Mouse (Mus musculus): ENCODE data around the gene Fuca1. TPM values are rescaled to one million over a fixed set of nuclear protein-coding genes. Genes with fewer than 3 reads are reported as not detected.
A peak's percentile ranks its signal among the peaks of the same experiment; 100 is the strongest.
"Not testable (repeated sequence)": the region's sequence is repeated elsewhere in the genome, so short reads cannot be mapped to it uniquely, and the experiment has no call there.

The Fuca1 gene
- polyA plus RNA-seq, 1 experiment from 2014 or later, result 54.7 TPM

- Histone ChIP-seq H3K27ac (replicated peaks) (no peak overlapping the region), H3K4me3 (no peak overlapping the region), H3K9ac (replicated peaks) (no peak overlapping the region), H3K9me3 (no peaks in the 10 kb centered on the region), H3K4me2 (replicated peaks) (no peak overlapping the region), H3K27me3 (no peaks in the 10 kb centered on the region), H3K36me3 (peaks cover 36% of the 10 kb centered on the region), H3K4me1 (no peaks in the 10 kb centered on the region)
- WGBS, result 92% methylated on average over 9 of the region's 9 CpGs
- ATAC-seq (ENCODE audit: low FRiP score, low read depth), result no peak
These were observed 9.3 kb downstream of the Fuca1 start for GRCm38 (mm10) chr4:135929828-135930227.

GRCm38 (mm10) chr4:135930239-135930638, 9.7 kb downstream of the Fuca1 start:
- Histone ChIP-seq H3K27ac (replicated peaks) (no peak overlapping the region), H3K9me3 (no peaks in the 10 kb centered on the region), H3K9ac (replicated peaks) (no peak overlapping the region), H3K4me3 (no peak overlapping the region), H3K4me2 (replicated peaks) (no peak overlapping the region), H3K36me3 (peaks cover 36% of the 10 kb centered on the region), H3K27me3 (no peaks in the 10 kb centered on the region), H3K4me1 (peaks cover 3% of the 10 kb centered on the region; the same call in 1 of the 2 replicates)
- 94% methylated on average over 8 of the region's 8 CpGs for WGBS
- ATAC-seq (ENCODE audit: low FRiP score, low read depth), result no peak

GRCm38 (mm10) chr4:135931832-135932231, 11.3 kb downstream of the Fuca1 start:
- H3K4me3 ChIP-seq, result no peak overlapping the region
- H3K27ac ChIP-seq (replicated peaks), result no peak overlapping the region
- H3K9me3 ChIP-seq, result no peaks in the 10 kb centered on the region
- peaks cover 4% of the 10 kb centered on the region; the same call in 1 of the 2 replicates for H3K4me1 ChIP-seq
- H3K9ac ChIP-seq (replicated peaks), result no peak overlapping the region
- no peaks in the 10 kb centered on the region for H3K27me3 ChIP-seq
- 68% methylated on average over 5 of the region's 5 CpGs for WGBS
- H3K36me3 ChIP-seq, result peaks cover 28% of the 10 kb centered on the region
- ATAC-seq (ENCODE audit: low FRiP score, low read depth), result no peak
- H3K4me2 ChIP-seq (replicated peaks), result no peak overlapping the region

- H3K27me3 ChIP-seq, result no peaks in the 10 kb centered on the region
- H3K27ac ChIP-seq (replicated peaks), result no peak overlapping the region
- H3K9me3 ChIP-seq, result no peaks in the 10 kb centered on the region
- peaks cover 43% of the 10 kb centered on the region for H3K36me3 ChIP-seq
- H3K4me3 ChIP-seq, result no peak overlapping the region
- ATAC-seq (ENCODE audit: low FRiP score, low read depth), result no peak
- WGBS, result 58% methylated on average over 12 of the region's 12 CpGs
- peaks cover 4% of the 10 kb centered on the region; the same call in 1 of the 2 replicates for H3K4me1 ChIP-seq
- no peak overlapping the region for H3K4me2 ChIP-seq (replicated peaks)
- no peak overlapping the region for H3K9ac ChIP-seq (replicated peaks)
These were observed 14.4 kb downstream of the Fuca1 start for GRCm38 (mm10) chr4:135934708-135935500.

GRCm38 (mm10) chr4:135935502-135935901, 15.0 kb downstream of the Fuca1 start:
- H3K27me3 ChIP-seq, result no peaks in the 10 kb centered on the region
- peaks cover 4% of the 10 kb centered on the region; the same call in 1 of the 2 replicates for H3K4me1 ChIP-seq
- no peaks in the 10 kb centered on the region for H3K9me3 ChIP-seq
- no peak overlapping the region for H3K4me2 ChIP-seq (replicated peaks)
- no peak for ATAC-seq (ENCODE audit: low FRiP score, low read depth)
- no peak overlapping the region for H3K9ac ChIP-seq (replicated peaks)
- peaks cover 41% of the 10 kb centered on the region for H3K36me3 ChIP-seq
- WGBS, result 67% methylated on average over 5 of the region's 5 CpGs
- no peak overlapping the region for H3K4me3 ChIP-seq
- H3K27ac ChIP-seq (replicated peaks), result no peak overlapping the region

GRCm38 (mm10) chr4:135938858-135939257, 18.3 kb downstream of the Fuca1 start:
- Histone ChIP-seq H3K36me3 (peaks cover 34% of the 10 kb centered on the region), H3K9ac (replicated peaks) (no peak overlapping the region), H3K4me3 (no peak overlapping the region), H3K27me3 (no peaks in the 10 kb centered on the region), H3K9me3 (no peaks in the 10 kb centered on the region), H3K4me2 (replicated peaks) (no peak overlapping the region), H3K27ac (replicated peaks) (no peak overlapping the region), H3K4me1 (peaks cover 4% of the 10 kb centered on the region; the same call in 1 of the 2 replicates)
- WGBS, result 84% methylated on average over 7 of the region's 7 CpGs
- no peak for ATAC-seq (ENCODE audit: low FRiP score, low read depth)

GRCm38 (mm10) chr4:135941026-135941425, 20.5 kb downstream of the Fuca1 start:
- 84% methylated on average over 8 of the region's 8 CpGs for WGBS
- not testable (repeated sequence) for H3K27ac ChIP-seq (replicated peaks); ATAC-seq (ENCODE audit: low FRiP score, low read depth); H3K9me3 ChIP-seq; H3K4me1 ChIP-seq; H3K4me2 ChIP-seq (replicated peaks); H3K27me3 ChIP-seq; H3K4me3 ChIP-seq; H3K9ac ChIP-seq (replicated peaks)
- H3K36me3 ChIP-seq, result peaks cover 32% of the 10 kb centered on the region

GRCm38 (mm10) chr4:135942193-135942592, 21.7 kb downstream of the Fuca1 start:
- no peaks in the 10 kb centered on the region for H3K9me3 ChIP-seq
- 91% methylated on average over 6 of the region's 6 CpGs for WGBS
- no peak overlapping the region for H3K4me3 ChIP-seq
- H3K9ac ChIP-seq (replicated peaks), result no peak overlapping the region
- no peak for ATAC-seq (ENCODE audit: low FRiP score, low read depth)
- no peak overlapping the region for H3K4me2 ChIP-seq (replicated peaks)
- H3K4me1 ChIP-seq, result peaks cover 10% of the 10 kb centered on the region
- no peaks in the 10 kb centered on the region for H3K27me3 ChIP-seq
- no peak overlapping the region for H3K27ac ChIP-seq (replicated peaks)
- peaks cover 32% of the 10 kb centered on the region for H3K36me3 ChIP-seq

- no peak for ATAC-seq (ENCODE audit: low FRiP score, low read depth)
- H3K4me3 ChIP-seq, result no peak overlapping the region
- no peak overlapping the region for H3K4me2 ChIP-seq (replicated peaks)
- peaks cover 25% of the 10 kb centered on the region for H3K36me3 ChIP-seq
- H3K4me1 ChIP-seq, result peaks cover 11% of the 10 kb centered on the region
- no peaks in the 10 kb centered on the region for H3K9me3 ChIP-seq
- no peak overlapping the region for H3K9ac ChIP-seq (replicated peaks)
- 68% methylated on average over 4 of the region's 4 CpGs for WGBS
- H3K27ac ChIP-seq (replicated peaks), result no peak overlapping the region
- H3K27me3 ChIP-seq, result no peaks in the 10 kb centered on the region
These were observed 22.9 kb downstream of the Fuca1 start for GRCm38 (mm10) chr4:135943389-135943788.

- H3K27me3 ChIP-seq, result no peaks in the 10 kb centered on the region
- H3K4me1 ChIP-seq, result peaks cover 11% of the 10 kb centered on the region
- H3K27ac ChIP-seq (replicated peaks), result peak overlapping the region; percentile 11
- no peaks in the 10 kb centered on the region for H3K9me3 ChIP-seq
- WGBS, result 81% methylated on average over 10 of the region's 10 CpGs
- H3K36me3 ChIP-seq, result peaks cover 7% of the 10 kb centered on the region
- H3K9ac ChIP-seq (replicated peaks), result peak overlapping the region; percentile 66; the same call in 1 of the 2 replicates
- peak overlapping the region; percentile 70 for H3K4me3 ChIP-seq
- peak; percentile 10; the same call in 1 of the 2 replicates for ATAC-seq (ENCODE audit: low FRiP score, low read depth)
- H3K4me2 ChIP-seq (replicated peaks), result peak overlapping the region; percentile 91
These were observed 25.2 kb downstream of the Fuca1 start for GRCm38 (mm10) chr4:135945706-135946105.

GRCm38 (mm10) chr4:135946278-135946658, 25.7 kb downstream of the Fuca1 start, which contains the start of gene Hmgcl:
Gene Hmgcl, plus strand, starts transcription at chr4:135946448.
- ATAC-seq (ENCODE audit: low FRiP score, low read depth), result peak; percentile 94
- Histone ChIP-seq H3K9ac (replicated peaks) (peak within 1 kb of the TSS; percentile 66), H3K4me1 (peaks cover 11% of the 10 kb centered on the region), H3K4me2 (replicated peaks) (peak within 1 kb of the TSS; percentile 91), H3K27ac (replicated peaks) (peak within 1 kb of the TSS; percentile 58), H3K4me3 (peak within 1 kb of the TSS; percentile 70), H3K36me3 (peaks cover 6% of the 10 kb centered on the region), H3K9me3 (no peaks in the 10 kb centered on the region), H3K27me3 (no peaks in the 10 kb centered on the region)
- under 1% methylated on average over 23 of the region's 23 CpGs for WGBS

GRCm38 (mm10) chr4:135946659-135947301, 26.2 kb downstream of the Fuca1 start:
- peak overlapping the region; percentile 58 for H3K27ac ChIP-seq (replicated peaks)
- 0 out of 2 replicates have a peak, but pooled peaks have one; percentile 19 for ATAC-seq (ENCODE audit: low FRiP score, low read depth)
- WGBS, result 4% methylated on average over 28 of the region's 28 CpGs
- H3K36me3 ChIP-seq, result peaks cover 10% of the 10 kb centered on the region
- peaks cover 11% of the 10 kb centered on the region for H3K4me1 ChIP-seq
- H3K4me2 ChIP-seq (replicated peaks), result peak overlapping the region; percentile 91
- peak overlapping the region; percentile 70 for H3K4me3 ChIP-seq
- no peaks in the 10 kb centered on the region for H3K9me3 ChIP-seq
- H3K27me3 ChIP-seq, result no peaks in the 10 kb centered on the region
- H3K9ac ChIP-seq (replicated peaks), result peak overlapping the region; percentile 66
